Mouse (Mus musculus) intestine, embryonic 16.5 days (tissue): ENCODE data around the gene Ddx54. TPM values are rescaled to one million over a fixed set of nuclear protein-coding genes. Genes with fewer than 3 reads are reported as not detected.

Experiments
- ATAC-seq: fragments of 200-750 bp; cut with Nextera tagmentation; 2 replicates; pipeline ENCODE4 v1.8.0; 2017; ENCODE audit warnings: moderate TSS enrichment, moderate library complexity
- H3K27ac ChIP-seq: fragments of 300-500 bp; sonication (generic); 2 replicates; pipeline ENCODE4 v1.5.1; 2014; ENCODE audit warnings: mild to moderate bottlenecking, low read length
- H3K27me3 ChIP-seq: fragments of 300-500 bp; sonication (generic); replicated peaks from 2 replicates; pipeline ENCODE4 v1.6.1; 2014; ENCODE audit warnings: low read length, control low read depth, mixed read lengths; ENCODE audit not compliant: control insufficient read depth, insufficient read depth
- H3K36me3 ChIP-seq: fragments of 300-500 bp; sonication (generic); 2 replicates; pipeline ENCODE4 v1.6.1; 2014; ENCODE audit warnings: low read length, control low read depth; ENCODE audit not compliant: control insufficient read depth, insufficient read depth
- H3K4me1 ChIP-seq: fragments of 300-500 bp; sonication (generic); 2 replicates; pipeline ENCODE4 v1.6.1; 2014; ENCODE audit warnings: low read length, control low read depth, mixed read lengths; ENCODE audit not compliant: control insufficient read depth, insufficient read depth
- H3K4me2 ChIP-seq: fragments of 300-500 bp; sonication (generic); 2 replicates; pipeline ENCODE4 v1.6.1; 2014; ENCODE audit warnings: low read depth, low read length, control low read depth
- H3K4me3 ChIP-seq: fragments of 300-500 bp; sonication (generic); 2 replicates; pipeline ENCODE4 v1.5.1; 2014; ENCODE audit warnings: mild to moderate bottlenecking, low read length
- H3K9ac ChIP-seq: fragments of 300-500 bp; sonication (generic); 2 replicates; pipeline ENCODE4 v1.6.1; 2014; ENCODE audit warnings: low read depth, low read length
- H3K9me3 ChIP-seq: fragments of 300-500 bp; sonication (generic); 2 replicates; pipeline ENCODE4 v1.6.1; 2016; ENCODE audit warnings: low read length, control low read depth; ENCODE audit not compliant: control insufficient read depth
- WGBS: fragments of 180-500 bp; shearing (Covaris S2); extraction: QIAGEN DNeasy Blood & Tissue Kit; methylation state at CpG from one replicate; pipeline ENCODE4 v1.1.7; 2014; 5-methylcytosine and 5-hydroxymethylcytosine counted together
- polyA plus RNA-seq: library from polyadenylated mRNA; unstranded; fragments of >200 nt; fragmentation: Nextera tagmentation; extraction: Ambion mirVana; gene quantifications from 2 replicates; pipeline ENCODE4 v1.2.1, GENCODE M21; 2015

Gene Ddx54
- polyA plus RNA-seq, 1 experiment from 2014 or later: 51.4 TPM

- WGBS: 52% methylated on average over 9 of the region's 9 CpGs
- no peak overlapping the region for H3K4me3 ChIP-seq
- peak overlapping the region; percentile 82; the same call in 1 of the 2 replicates for H3K27ac ChIP-seq
- no peaks in the 10 kb centered on the region for H3K27me3 ChIP-seq
- ATAC-seq: no peak
- H3K9me3 ChIP-seq: no peaks in the 10 kb centered on the region
- no peak overlapping the region for H3K4me2 ChIP-seq
- H3K4me1 ChIP-seq: peaks cover 77% of the 10 kb centered on the region
- no peaks in the 10 kb centered on the region for H3K36me3 ChIP-seq
- no peak overlapping the region for H3K9ac ChIP-seq
These were observed 44.2 kb upstream of the Ddx54 start for GRCm38 (mm10) chr5:120568336-120568768.

DNA sequence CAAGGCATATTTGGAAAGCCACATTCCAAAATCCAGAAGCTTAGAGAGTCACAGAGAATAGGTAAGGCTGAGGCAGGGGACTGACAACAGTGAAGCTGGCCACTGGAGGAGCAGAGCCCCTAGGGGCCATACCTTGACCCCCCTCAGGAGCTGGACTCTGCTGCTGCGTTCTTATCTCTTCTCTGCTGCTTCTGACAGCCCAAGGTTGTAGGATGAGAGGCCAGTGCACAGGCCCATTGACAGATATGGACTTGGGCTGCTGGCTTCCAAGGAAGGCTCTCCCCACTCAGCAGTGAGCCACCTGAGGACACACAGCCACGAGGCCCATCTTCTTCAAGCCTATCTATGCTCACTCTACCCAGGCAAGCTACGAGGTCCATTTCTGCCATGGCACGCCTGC is 43.6 kb upstream of the Ddx54 start:
- WGBS: 67% methylated on average over 4 of the region's 4 CpGs
- no peak overlapping the region for H3K27ac ChIP-seq
- H3K9ac ChIP-seq: no peak overlapping the region

DNA sequence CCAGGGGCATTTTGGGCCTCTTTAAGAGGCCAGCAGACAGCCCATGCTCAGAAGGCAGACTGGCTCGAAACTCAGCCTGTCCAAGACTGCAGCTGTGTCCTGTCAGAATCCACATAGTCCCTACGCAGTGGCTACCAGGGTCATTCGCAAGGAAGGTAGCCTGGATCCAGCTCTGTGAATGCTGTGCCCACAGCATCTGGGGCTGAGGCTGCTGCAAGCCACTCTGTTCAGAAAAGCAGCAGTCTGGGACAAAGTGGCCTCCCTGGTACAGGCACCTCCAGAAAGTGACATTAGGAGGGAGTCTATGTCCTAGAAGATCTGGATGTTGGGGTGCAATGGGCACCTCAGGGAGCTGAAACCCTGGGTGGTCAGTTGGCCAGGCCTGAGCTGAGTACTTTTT is 42.7 kb upstream of the Ddx54 start:
- WGBS: 76% methylated on average over 3 of the region's 3 CpGs
- H3K9ac ChIP-seq: peak overlapping the region; percentile 23; the same call in 1 of the 2 replicates

More for the DNA sequence above, 43.6 kb upstream of the Ddx54 start:
- Histone ChIP-seq H3K9me3 (no peaks in the 10 kb centered on the region), H3K36me3 (no peaks in the 10 kb centered on the region), H3K4me1 (peaks cover 71% of the 10 kb centered on the region), H3K4me2 (no peak overlapping the region), H3K27me3 (no peaks in the 10 kb centered on the region), H3K4me3 (no peak overlapping the region)
- ATAC-seq: no peak

DNA sequence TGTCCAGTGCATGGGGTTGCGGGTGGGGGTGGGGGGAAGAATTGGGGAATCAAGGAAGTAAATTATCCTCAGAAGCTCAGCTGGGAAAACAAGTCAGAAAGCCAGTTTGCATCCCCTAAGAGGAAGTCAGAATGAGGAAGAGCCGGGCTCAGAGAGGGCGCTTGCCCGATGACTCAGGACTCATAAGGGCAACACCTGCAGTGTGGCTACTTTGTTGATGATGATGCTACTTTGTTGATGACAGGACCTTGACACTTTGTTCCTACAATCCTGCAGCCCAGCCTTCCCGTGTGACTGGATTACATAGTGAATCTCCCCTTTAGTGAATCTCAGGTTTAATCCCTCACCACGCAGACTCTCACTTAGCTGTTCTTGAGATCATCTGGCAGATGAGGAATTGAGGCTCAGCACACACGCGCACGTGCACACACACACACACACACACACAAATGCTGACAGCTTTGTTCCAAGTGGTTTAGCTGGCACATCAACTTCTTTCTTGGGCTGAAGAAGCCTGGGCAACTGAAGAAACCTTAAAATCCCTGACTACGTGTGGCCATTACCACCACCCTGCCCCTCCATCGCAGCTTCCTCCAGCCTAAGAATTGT is 42.1 kb upstream of the Ddx54 start:
- WGBS: 74% methylated on average over 11 of the region's 11 CpGs
- Histone ChIP-seq H3K27ac (peak overlapping the region; percentile 64), H3K4me1 (peaks cover 58% of the 10 kb centered on the region), H3K4me2 (no peak overlapping the region), H3K9ac (no peak overlapping the region; the same call in 1 of the 2 replicates), H3K9me3 (no peaks in the 10 kb centered on the region), H3K27me3 (no peaks in the 10 kb centered on the region), H3K36me3 (no peaks in the 10 kb centered on the region), H3K4me3 (no peak overlapping the region)
- ATAC-seq: no peak

More for the DNA sequence above, 42.7 kb upstream of the Ddx54 start:
- H3K9me3 ChIP-seq: no peaks in the 10 kb centered on the region
- ATAC-seq: no peak
- H3K27me3 ChIP-seq: no peaks in the 10 kb centered on the region
- H3K4me2 ChIP-seq: no peak overlapping the region
- H3K4me1 ChIP-seq: peaks cover 65% of the 10 kb centered on the region
- no peaks in the 10 kb centered on the region for H3K36me3 ChIP-seq
- no peak overlapping the region for H3K27ac ChIP-seq
- H3K4me3 ChIP-seq: no peak overlapping the region

GRCm38 (mm10) chr5:120571056-120571740 is 41.3 kb upstream of the Ddx54 start:
- peaks cover 50% of the 10 kb centered on the region for H3K4me1 ChIP-seq

DNA sequence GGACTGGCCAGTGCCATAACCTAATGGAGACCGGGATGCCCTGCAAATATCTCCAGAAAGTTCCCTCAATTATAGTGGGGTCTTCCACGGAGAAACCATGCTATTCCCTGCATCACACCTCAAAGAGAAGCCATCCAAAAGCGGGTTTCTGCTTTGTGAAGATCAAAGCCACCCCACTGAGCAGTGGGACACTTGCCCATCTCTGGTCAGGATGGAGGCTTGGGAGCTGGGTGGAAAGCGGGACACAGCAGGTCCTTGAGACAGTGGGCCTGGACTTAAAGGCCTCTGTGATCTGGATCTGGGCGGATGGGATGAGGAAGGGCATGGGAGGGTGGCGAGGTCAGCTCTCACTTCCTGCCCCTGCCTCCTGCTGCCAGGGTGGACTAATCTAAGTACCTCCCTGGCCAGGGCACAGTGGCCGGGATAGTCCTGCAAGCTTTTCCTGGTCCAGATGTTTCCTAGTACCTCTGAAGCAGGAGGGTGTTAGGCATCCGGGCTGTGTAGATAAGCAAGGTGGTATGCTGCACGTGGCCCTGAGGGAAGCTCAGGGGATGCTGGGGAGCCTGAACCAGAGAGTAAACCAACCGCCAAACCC is 38.0 kb upstream of the Ddx54 start:
- H3K36me3 ChIP-seq: no peaks in the 10 kb centered on the region
- H3K27ac ChIP-seq: no peak overlapping the region
- peaks cover 43% of the 10 kb centered on the region for H3K4me1 ChIP-seq
- no peaks in the 10 kb centered on the region for H3K27me3 ChIP-seq
- H3K4me3 ChIP-seq: no peak overlapping the region
- WGBS: 74% methylated on average over 10 of the region's 10 CpGs
- no peak for ATAC-seq
- H3K4me2 ChIP-seq: no peak overlapping the region
- H3K9me3 ChIP-seq: no peaks in the 10 kb centered on the region
- no peak overlapping the region for H3K9ac ChIP-seq

More at GRCm38 (mm10) chr5:120571056-120571740, 41.3 kb upstream of the Ddx54 start:
- WGBS: 51% methylated on average over 14 of the region's 14 CpGs
- 0 out of 2 replicates have a peak, but pooled peaks have one; percentile 35 for ATAC-seq
- Histone ChIP-seq H3K4me2 (no peak overlapping the region), H3K9me3 (no peaks in the 10 kb centered on the region), H3K36me3 (no peaks in the 10 kb centered on the region), H3K9ac (peak overlapping the region; percentile 7; the same call in 1 of the 2 replicates), H3K4me3 (no peak overlapping the region), H3K27ac (peak overlapping the region; percentile 64; the same call in 1 of the 2 replicates), H3K27me3 (no peaks in the 10 kb centered on the region)

GRCm38 (mm10) chr5:120576781-120577301 is 35.7 kb upstream of the Ddx54 start:
- Histone ChIP-seq H3K9me3 (no peaks in the 10 kb centered on the region), H3K36me3 (no peaks in the 10 kb centered on the region), H3K27ac (no peak overlapping the region), H3K27me3 (no peaks in the 10 kb centered on the region), H3K4me1 (peaks cover 36% of the 10 kb centered on the region), H3K4me3 (no peak overlapping the region), H3K9ac (no peak overlapping the region), H3K4me2 (no peak overlapping the region)
- ATAC-seq: 0 out of 2 replicates have a peak, but pooled peaks have one; percentile 29
- WGBS: 70% methylated on average over 11 of the region's 11 CpGs

DNA sequence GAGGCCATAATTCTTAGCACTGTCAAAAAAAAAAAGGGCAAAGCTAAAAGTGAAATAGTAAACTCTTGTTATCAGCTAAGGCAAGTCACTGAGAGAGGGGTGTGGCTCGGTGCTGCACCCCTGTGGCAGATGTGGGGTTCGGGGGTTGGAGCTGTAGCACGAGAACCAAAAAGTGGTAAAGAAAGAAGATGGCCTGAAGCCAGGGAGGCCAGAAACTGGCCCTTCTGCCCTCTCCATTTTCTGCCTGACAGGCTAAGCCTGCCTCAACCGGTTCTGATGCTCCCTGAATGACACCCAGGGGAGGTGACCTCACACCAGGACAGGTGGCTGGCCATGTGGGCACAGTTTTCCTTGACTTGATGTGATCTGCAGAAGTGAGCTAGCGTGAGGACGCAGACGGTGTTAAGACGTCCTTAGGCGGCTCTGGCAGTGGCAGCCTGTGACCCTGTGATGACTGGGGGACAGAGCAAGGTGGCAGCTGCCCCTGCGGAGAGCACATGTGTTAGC is 34.6 kb upstream of the Ddx54 start:
- Histone ChIP-seq H3K27ac (peak overlapping the region; percentile 51), H3K4me2 (no peak overlapping the region), H3K27me3 (no peaks in the 10 kb centered on the region), H3K36me3 (peaks cover 1% of the 10 kb centered on the region; the same call in 1 of the 2 replicates), H3K4me3 (no peak overlapping the region), H3K9me3 (no peaks in the 10 kb centered on the region), H3K9ac (peak overlapping the region; percentile 29; the same call in 1 of the 2 replicates), H3K4me1 (peaks cover 36% of the 10 kb centered on the region)
- 50% methylated on average over 10 of the region's 10 CpGs for WGBS
- no peak for ATAC-seq
